Mouse (Mus musculus): ENCODE results near the gene Ncor2. TPM values are rescaled to one million over a fixed set of nuclear protein-coding genes. Genes with fewer than 3 reads are reported as not detected.

Ncor2 gene
- polyA plus RNA-seq, 1 experiment, result 49.9 TPM

GRCm38 (mm10) chr5:125066479-125067471, 112.2 kb downstream of the Ncor2 start:
- 91% methylated on average over 13 of the region's 13 CpGs for WGBS
- H3K4me1 ChIP-seq (ENCODE audit: control insufficient read depth, insufficient read depth, insufficient read length, low read length), result no peaks in the 10 kb centered on the region
- TF ChIP-seq POLR2A (IDR thresholded peaks at IDR 0.05; ENCODE audit: low read depth, low read length) (no peak), CTCF (IDR thresholded peaks at IDR 0.05; ENCODE audit: extremely low read depth, insufficient read length, insufficient replicate concordance, low read depth, low read length) (peak; percentile 97)
- H3K27ac ChIP-seq (ENCODE audit: insufficient read depth, low read depth, low read length), result no peak overlapping the region
- no peaks in the 10 kb centered on the region for H3K27me3 ChIP-seq (ENCODE audit: control insufficient read depth, insufficient read depth, low read length)
- peaks cover 21% of the 10 kb centered on the region for H3K36me3 ChIP-seq (ENCODE audit: control insufficient read depth, insufficient read depth, low read length)
- no peak overlapping the region for H3K4me3 ChIP-seq (ENCODE audit: low read depth, low read length)

- Histone ChIP-seq H3K4me3 (ENCODE audit: low read depth, low read length) (no peak overlapping the region), H3K27me3 (ENCODE audit: control insufficient read depth, insufficient read depth, low read length) (no peaks in the 10 kb centered on the region), H3K36me3 (ENCODE audit: control insufficient read depth, insufficient read depth, low read length) (peaks cover 21% of the 10 kb centered on the region), H3K27ac (ENCODE audit: insufficient read depth, low read depth, low read length) (no peak overlapping the region), H3K4me1 (ENCODE audit: control insufficient read depth, insufficient read depth, insufficient read length, low read length) (no peaks in the 10 kb centered on the region)
- TF ChIP-seq CTCF (IDR thresholded peaks at IDR 0.05; ENCODE audit: extremely low read depth, insufficient read length, insufficient replicate concordance, low read depth, low read length), result no peak
- no peak for TF ChIP-seq POLR2A (IDR thresholded peaks at IDR 0.05; ENCODE audit: low read depth, low read length)
- 81% methylated on average over 17 of the region's 17 CpGs for WGBS
Measured at GRCm38 (mm10) chr5:125063015-125063414, 116.0 kb downstream of the Ncor2 start.

GRCm38 (mm10) chr5:125058267-125058668, 120.8 kb downstream of the Ncor2 start:
- Histone ChIP-seq H3K27me3 (ENCODE audit: control insufficient read depth, insufficient read depth, low read length) (no peaks in the 10 kb centered on the region), H3K4me3 (ENCODE audit: low read depth, low read length) (peak overlapping the region; percentile 43), H3K27ac (ENCODE audit: insufficient read depth, low read depth, low read length) (peak overlapping the region; percentile 46), H3K4me1 (ENCODE audit: control insufficient read depth, insufficient read depth, insufficient read length, low read length) (peaks cover 8% of the 10 kb centered on the region), H3K36me3 (ENCODE audit: control insufficient read depth, insufficient read depth, low read length) (peaks cover 11% of the 10 kb centered on the region)
- WGBS, result 45% methylated on average over 29 of the region's 29 CpGs
- TF ChIP-seq CTCF (IDR thresholded peaks at IDR 0.05; ENCODE audit: extremely low read depth, insufficient read length, insufficient replicate concordance, low read depth, low read length), result no peak
- no peak for TF ChIP-seq POLR2A (IDR thresholded peaks at IDR 0.05; ENCODE audit: low read depth, low read length)

- TF ChIP-seq CTCF (IDR thresholded peaks at IDR 0.05; ENCODE audit: extremely low read depth, insufficient read length, insufficient replicate concordance, low read depth, low read length) (no peak), POLR2A (IDR thresholded peaks at IDR 0.05; ENCODE audit: low read depth, low read length) (no peak)
- H3K36me3 ChIP-seq (ENCODE audit: control insufficient read depth, insufficient read depth, low read length), result peaks cover 7% of the 10 kb centered on the region
- H3K4me1 ChIP-seq (ENCODE audit: control insufficient read depth, insufficient read depth, insufficient read length, low read length), result peaks cover 11% of the 10 kb centered on the region
- no peaks in the 10 kb centered on the region for H3K27me3 ChIP-seq (ENCODE audit: control insufficient read depth, insufficient read depth, low read length)
- WGBS, result 69% methylated on average over 29 of the region's 29 CpGs
- peak overlapping the region; percentile 46 for H3K27ac ChIP-seq (ENCODE audit: insufficient read depth, low read depth, low read length)
- H3K4me3 ChIP-seq (ENCODE audit: low read depth, low read length), result peak overlapping the region; percentile 43
Measured at GRCm38 (mm10) chr5:125057555-125058266, 121.3 kb downstream of the Ncor2 start.

- Histone ChIP-seq H3K27ac (ENCODE audit: insufficient read depth, low read depth, low read length) (peak overlapping the region; percentile 46; the same call in 1 of the 2 replicates), H3K36me3 (ENCODE audit: control insufficient read depth, insufficient read depth, low read length) (peaks cover 5% of the 10 kb centered on the region), H3K27me3 (ENCODE audit: control insufficient read depth, insufficient read depth, low read length) (no peaks in the 10 kb centered on the region), H3K4me1 (ENCODE audit: control insufficient read depth, insufficient read depth, insufficient read length, low read length) (peaks cover 11% of the 10 kb centered on the region), H3K4me3 (ENCODE audit: low read depth, low read length) (peak overlapping the region; percentile 43)
- 67% methylated on average over 19 of the region's 19 CpGs for WGBS
- no peak for TF ChIP-seq POLR2A (IDR thresholded peaks at IDR 0.05; ENCODE audit: low read depth, low read length)
- TF ChIP-seq CTCF (IDR thresholded peaks at IDR 0.05; ENCODE audit: extremely low read depth, insufficient read length, insufficient replicate concordance, low read depth, low read length), result no peak
Measured at GRCm38 (mm10) chr5:125056696-125057554, 122.1 kb downstream of the Ncor2 start.

GRCm38 (mm10) chr5:125056331-125056695, 122.7 kb downstream of the Ncor2 start:
- 84% methylated on average over 6 of the region's 6 CpGs for WGBS
- Histone ChIP-seq H3K36me3 (ENCODE audit: control insufficient read depth, insufficient read depth, low read length) (peaks cover 5% of the 10 kb centered on the region), H3K4me3 (ENCODE audit: low read depth, low read length) (no peak overlapping the region), H3K27me3 (ENCODE audit: control insufficient read depth, insufficient read depth, low read length) (no peaks in the 10 kb centered on the region), H3K27ac (ENCODE audit: insufficient read depth, low read depth, low read length) (no peak overlapping the region), H3K4me1 (ENCODE audit: control insufficient read depth, insufficient read depth, insufficient read length, low read length) (peaks cover 11% of the 10 kb centered on the region)
- no peak for TF ChIP-seq CTCF (IDR thresholded peaks at IDR 0.05; ENCODE audit: extremely low read depth, insufficient read length, insufficient replicate concordance, low read depth, low read length)
